Mouse (Mus musculus) neutrophil, adult 5-6 weeks (primary cell): ENCODE measurements around the gene Casp1. TPM values are rescaled to one million over a fixed set of nuclear protein-coding genes. Genes with fewer than 3 reads are reported as not detected.

Source experiments
- ATAC-seq: fragments of 151-379, 151-347 bp; 2 replicates; pipeline ENCODE4 v1.8.0; 2017; ENCODE audit warnings: mild to moderate bottlenecking, moderate TSS enrichment; ENCODE audit not compliant: insufficient number of reproducible peaks, poor library complexity, low FRiP score, severe bottlenecking; ENCODE audit errors: extremely low read depth
- total RNA-seq: library from RNA; stranded (forward); fragments of 200-1000 nt; gene quantifications from 2 replicates; pipeline ENCODE4 v1.2.3, GENCODE M21; 2017

Casp1 gene
- total RNA-seq, 1 experiment from 2014 or later: 89.2 TPM

- ATAC-seq: no peak
Measured at GRCm38 (mm10) chr9:5353673-5354072, 55.4 kb downstream of the Casp1 start.

GRCm38 (mm10) chr9:5356801-5357200 lies 58.5 kb downstream of the Casp1 start:
- no peak for ATAC-seq

Other genes starting within 250 kb of the Casp1 start
- gene Casp4, start 10.3 kb downstream of the Casp1 start, total RNA-seq: 94.6 and 118 TPM in 2 replicates
- 0.47 and 1.4 TPM in 2 replicates for gene Casp12, start 46.9 kb downstream of the Casp1 start, total RNA-seq